8 mouse cellular contexts compared by ENCODE assay signal in genomic region chr9:44249181-44250146, GRCm38 (mm10). TPM values are rescaled to one million over a fixed set of nuclear protein-coding genes. Genes with fewer than 3 reads are reported as not detected.
A peak's percentile ranks its signal among the peaks of the same experiment; 100 is the strongest.
DNase-seq lines count a peak whose midpoint lies in the region; ATAC-seq lines count a peak whose summit lies in the region.

No protein-coding gene starts in this region.

- 52% methylated on average over 26 of the region's 26 CpGs for WGBS in embryonic facial prominence, embryonic 14.5 days
- 37% methylated on average over 26 of the region's 26 CpGs for WGBS in heart, embryonic 12.5 days
- whole genome bisulfite sequencing in kidney, embryonic 15.5 days = 45% methylated on average over 26 of the region's 26 CpGs
- WGBS in liver, embryonic 13.5 days (ENCODE audit: insufficient replicate concordance) = 41% methylated on average over 26 of the region's 26 CpGs
- 41% methylated on average over 26 of the region's 26 CpGs for WGBS in stomach, embryonic 15.5 days

- H3K27ac ChIP-seq in embryonic facial prominence, embryonic 14.5 days (replicated peaks; ENCODE audit: low read depth, low read length) = no peak overlapping the region
- H3K27ac ChIP-seq in heart, embryonic 12.5 days (ENCODE audit: poor library complexity, severe bottlenecking) = no peak overlapping the region
- H3K27ac ChIP-seq in kidney, embryonic 15.5 days = no peak overlapping the region
- H3K27ac ChIP-seq in liver, embryonic 13.5 days = no peak overlapping the region
- H3K27ac ChIP-seq in stomach, embryonic 15.5 days = no peak overlapping the region

- H3K27me3 ChIP-seq in embryonic facial prominence, embryonic 14.5 days (replicated peaks; ENCODE audit: control insufficient read depth, insufficient read depth, low read length) = no peaks in the 10 kb centered on the region
- H3K27me3 ChIP-seq in heart, embryonic 12.5 days (replicated peaks) = peaks cover 24% of the 10 kb centered on the region
- H3K27me3 ChIP-seq in kidney, embryonic 15.5 days = no peaks in the 10 kb centered on the region
- H3K27me3 ChIP-seq in liver, embryonic 13.5 days = peaks cover 4% of the 10 kb centered on the region; the same call in 1 of the 2 replicates
- no peaks in the 10 kb centered on the region for H3K27me3 ChIP-seq in stomach, embryonic 15.5 days (replicated peaks)

- no peaks in the 10 kb centered on the region for H3K36me3 ChIP-seq in embryonic facial prominence, embryonic 14.5 days (ENCODE audit: control insufficient read depth, insufficient read depth, low read length)
- H3K36me3 ChIP-seq in heart, embryonic 12.5 days = no peaks in the 10 kb centered on the region
- H3K36me3 ChIP-seq in kidney, embryonic 15.5 days = no peaks in the 10 kb centered on the region
- H3K36me3 ChIP-seq in liver, embryonic 13.5 days = no peaks in the 10 kb centered on the region
- no peaks in the 10 kb centered on the region for H3K36me3 ChIP-seq in stomach, embryonic 15.5 days

- no peaks in the 10 kb centered on the region for H3K9me3 ChIP-seq in embryonic facial prominence, embryonic 14.5 days (ENCODE audit: control insufficient read depth, low read length)
- no peaks in the 10 kb centered on the region for H3K9me3 ChIP-seq in heart, embryonic 12.5 days (replicated peaks)
- no peaks in the 10 kb centered on the region for H3K9me3 ChIP-seq in kidney, embryonic 15.5 days (replicated peaks)
- H3K9me3 ChIP-seq in liver, embryonic 13.5 days (replicated peaks) = no peaks in the 10 kb centered on the region
- no peaks in the 10 kb centered on the region for H3K9me3 ChIP-seq in stomach, embryonic 15.5 days

- peaks cover 8% of the 10 kb centered on the region for H3K4me1 ChIP-seq in embryonic facial prominence, embryonic 14.5 days (ENCODE audit: control insufficient read depth, insufficient read depth, low read length)
- H3K4me1 ChIP-seq in heart, embryonic 12.5 days (replicated peaks) = peaks cover 17% of the 10 kb centered on the region
- H3K4me1 ChIP-seq in kidney, embryonic 15.5 days = peaks cover 43% of the 10 kb centered on the region
- peaks cover 28% of the 10 kb centered on the region for H3K4me1 ChIP-seq in liver, embryonic 13.5 days (replicated peaks)
- H3K4me1 ChIP-seq in stomach, embryonic 15.5 days = 0 out of 2 replicates have a peak, but pooled peaks cover 11% of the 10 kb centered on the region

- H3K9ac ChIP-seq in embryonic facial prominence, embryonic 14.5 days (ENCODE audit: low read depth, low read length) = no peak overlapping the region
- 0 out of 2 replicates have a peak overlapping the region, but pooled peaks have one; percentile 40 for H3K9ac ChIP-seq in heart, embryonic 12.5 days
- no peak overlapping the region for H3K9ac ChIP-seq in kidney, embryonic 15.5 days
- H3K9ac ChIP-seq in liver, embryonic 13.5 days = no peak overlapping the region
- no peak overlapping the region for H3K9ac ChIP-seq in stomach, embryonic 15.5 days

- peak; percentile 49 for DNase-seq in 3T3-L1 (ENCODE audit: low read depth, low spot score)
- DNase-seq in T-cell, adult 2 months (ENCODE audit: low spot score) = peak; percentile 41
- DNase-seq in embryonic facial prominence, embryonic 14.5 days (ENCODE audit: low spot score) = peak; percentile 75
- peak; percentile 50 for DNase-seq in liver, embryonic 13.5 days
- peak; percentile 64 for DNase-seq in naive thymus-derived CD4-positive, alpha-beta T cell, adult 2 months (ENCODE audit: low read depth)

- H3K4me3 ChIP-seq in embryonic facial prominence, embryonic 14.5 days (ENCODE audit: low read depth, low read length) = no peak overlapping the region
- peak overlapping the region; percentile 5; the same call in 1 of the 2 replicates for H3K4me3 ChIP-seq in heart, embryonic 12.5 days
- no peak overlapping the region for H3K4me3 ChIP-seq in kidney, embryonic 15.5 days (replicated peaks)
- no peak overlapping the region for H3K4me3 ChIP-seq in liver, embryonic 13.5 days (replicated peaks)
- no peak overlapping the region for H3K4me3 ChIP-seq in stomach, embryonic 15.5 days (replicated peaks)

- no peak overlapping the region for H3K4me2 ChIP-seq in embryonic facial prominence, embryonic 14.5 days (ENCODE audit: low read depth, low read length)
- H3K4me2 ChIP-seq in heart, embryonic 12.5 days = peak overlapping the region; percentile 57
- H3K4me2 ChIP-seq in kidney, embryonic 15.5 days = peak overlapping the region; percentile 40
- H3K4me2 ChIP-seq in liver, embryonic 13.5 days = peak overlapping the region; percentile 35
- H3K4me2 ChIP-seq in stomach, embryonic 15.5 days = peak overlapping the region; percentile 32

- peak; percentile 87 for ATAC-seq in embryonic facial prominence, embryonic 14.5 days (ENCODE audit: low read depth)
- peak; percentile 72 for ATAC-seq in heart, embryonic 12.5 days (ENCODE audit: insufficient number of reproducible peaks, low FRiP score)
- ATAC-seq in kidney, embryonic 15.5 days (replicated peaks; ENCODE audit: low FRiP score) = peak; percentile 76
- peak; percentile 73 for ATAC-seq in liver, embryonic 13.5 days (ENCODE audit: low read depth)
- ATAC-seq in stomach, embryonic 15.5 days (ENCODE audit: insufficient read depth, low FRiP score, low read depth) = peak; percentile 68; the same call in 1 of the 2 replicates

RNA-seq across cellular contexts. Expression of gene Pdzd3, which starts 1.8 kb away (rescaled TPM):
- 0.12 and 0.15 TPM in 2 replicates for polyA plus RNA-seq in embryonic facial prominence, embryonic 14.5 days (2014; fragmentation: Nextera tagmentation; extraction: Ambion mirVana)
- not detected in 2 replicates for polyA plus RNA-seq in heart, embryonic 12.5 days (2016; fragmentation: Nextera tagmentation; extraction: Ambion mirVana)
- 7.8 and 8.5 TPM in 2 replicates for polyA plus RNA-seq in kidney, embryonic 15.5 days (2015; fragmentation: Nextera tagmentation; extraction: Ambion mirVana)
- 0.06 and 0.24 TPM in 2 replicates for polyA plus RNA-seq in liver, embryonic 13.5 days (2015; fragmentation: Nextera tagmentation; extraction: Ambion mirVana)
- 2.5 and 2.9 TPM in 2 replicates for polyA plus RNA-seq in stomach, embryonic 15.5 days (2015; fragmentation: Nextera tagmentation; extraction: Ambion mirVana)

RNA-seq across cellular contexts. Expression of gene Ccdc153, which starts 9.0 kb away (rescaled TPM):
- polyA plus RNA-seq in embryonic facial prominence, embryonic 14.5 days (2014; fragmentation: Nextera tagmentation; extraction: Ambion mirVana) = 0.96 and 10.0 TPM in 2 replicates
- polyA plus RNA-seq in heart, embryonic 12.5 days (2016; fragmentation: Nextera tagmentation; extraction: Ambion mirVana) = not detected in 2 replicates
- polyA plus RNA-seq in kidney, embryonic 15.5 days (2015; fragmentation: Nextera tagmentation; extraction: Ambion mirVana) = not detected in 2 replicates
- polyA plus RNA-seq in liver, embryonic 13.5 days (2015; fragmentation: Nextera tagmentation; extraction: Ambion mirVana) = not detected in 2 replicates
- polyA plus RNA-seq in stomach, embryonic 15.5 days (2015; fragmentation: Nextera tagmentation; extraction: Ambion mirVana) = 0.23 TPM in 1 of 2 replicates, not detected in the other

RNA-seq across cellular contexts. Expression of gene Cbl, which starts 15.6 kb away (rescaled TPM):
- 15.3 and 17.1 TPM in 2 replicates for polyA plus RNA-seq in embryonic facial prominence, embryonic 14.5 days (2014; fragmentation: Nextera tagmentation; extraction: Ambion mirVana)
- 18.3 and 20.0 TPM in 2 replicates for polyA plus RNA-seq in heart, embryonic 12.5 days (2016; fragmentation: Nextera tagmentation; extraction: Ambion mirVana)
- 18.6 and 22.9 TPM in 2 replicates for polyA plus RNA-seq in kidney, embryonic 15.5 days (2015; fragmentation: Nextera tagmentation; extraction: Ambion mirVana)
- 5.7 and 7.2 TPM in 2 replicates for polyA plus RNA-seq in liver, embryonic 13.5 days (2015; fragmentation: Nextera tagmentation; extraction: Ambion mirVana)
- polyA plus RNA-seq in stomach, embryonic 15.5 days (2015; fragmentation: Nextera tagmentation; extraction: Ambion mirVana) = 12.4 and 13.6 TPM in 2 replicates

RNA-seq across cellular contexts. Expression of gene Nlrx1, which starts 18.9 kb away (rescaled TPM):
- 9.7 and 13.2 TPM in 2 replicates for polyA plus RNA-seq in embryonic facial prominence, embryonic 14.5 days (2014; fragmentation: Nextera tagmentation; extraction: Ambion mirVana)
- polyA plus RNA-seq in heart, embryonic 12.5 days (2016; fragmentation: Nextera tagmentation; extraction: Ambion mirVana) = 6.9 and 7.7 TPM in 2 replicates
- polyA plus RNA-seq in kidney, embryonic 15.5 days (2015; fragmentation: Nextera tagmentation; extraction: Ambion mirVana) = 6.5 and 7.9 TPM in 2 replicates
- polyA plus RNA-seq in liver, embryonic 13.5 days (2015; fragmentation: Nextera tagmentation; extraction: Ambion mirVana) = 3.2 and 3.8 TPM in 2 replicates
- polyA plus RNA-seq in stomach, embryonic 15.5 days (2015; fragmentation: Nextera tagmentation; extraction: Ambion mirVana) = 8.9 TPM in 2 replicates

RNA-seq across cellular contexts. Expression of gene Abcg4, which starts 39.0 kb away (rescaled TPM):
- polyA plus RNA-seq in embryonic facial prominence, embryonic 14.5 days (2014; fragmentation: Nextera tagmentation; extraction: Ambion mirVana) = 4.5 and 5.1 TPM in 2 replicates
- polyA plus RNA-seq in heart, embryonic 12.5 days (2016; fragmentation: Nextera tagmentation; extraction: Ambion mirVana) = 4.3 and 4.6 TPM in 2 replicates
- polyA plus RNA-seq in kidney, embryonic 15.5 days (2015; fragmentation: Nextera tagmentation; extraction: Ambion mirVana) = 2.5 and 3.4 TPM in 2 replicates
- 11.1 and 13.0 TPM in 2 replicates for polyA plus RNA-seq in liver, embryonic 13.5 days (2015; fragmentation: Nextera tagmentation; extraction: Ambion mirVana)
- polyA plus RNA-seq in stomach, embryonic 15.5 days (2015; fragmentation: Nextera tagmentation; extraction: Ambion mirVana) = 4.6 and 5.1 TPM in 2 replicates
